Mouse (Mus musculus) liver, adult (tissue): ENCODE data around the gene Tmem169.

Source experiments
- GATA4 ChIP-seq: IDR thresholded peaks from 2 replicates; pipeline ENCODE4 v1.6.1; 2014; ENCODE audit warnings: mild to moderate bottlenecking, low read length; ENCODE audit not compliant: insufficient replicate concordance

The Tmem169 gene

DNA sequence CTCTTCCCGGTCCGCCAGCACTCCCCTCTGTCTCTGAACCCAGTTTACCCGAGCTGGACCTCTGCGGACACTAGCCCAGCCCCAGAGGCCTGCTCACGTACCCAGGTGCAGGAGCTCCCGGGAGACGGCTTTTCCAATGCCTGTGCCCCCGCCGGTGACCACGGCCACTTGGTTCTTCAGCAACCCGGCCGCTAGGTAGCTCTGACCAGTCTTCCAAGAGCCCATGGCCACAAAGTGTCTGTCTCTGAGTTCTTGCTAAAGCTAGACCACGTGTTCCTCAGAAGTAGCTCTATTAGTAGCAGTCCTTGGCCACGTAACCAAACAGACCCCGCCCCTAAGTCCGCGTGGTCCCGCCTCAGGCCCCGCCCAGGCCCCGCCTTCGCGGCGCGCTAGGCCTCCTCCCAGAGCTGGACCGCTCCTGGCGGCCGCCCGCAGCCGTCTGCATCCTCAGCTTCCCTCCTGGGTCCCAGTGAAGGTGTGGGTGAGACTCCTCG lies at the start of gene Tmem169, which contains the start of gene Pecr:
Gene Tmem169, plus strand, starts transcription at position 378 of the 494 bp plus-strand sequence.
Gene Pecr, minus strand, starts transcription at position 323 of the 494 bp plus-strand sequence.
- no peak for TF ChIP-seq GATA4

DNA sequence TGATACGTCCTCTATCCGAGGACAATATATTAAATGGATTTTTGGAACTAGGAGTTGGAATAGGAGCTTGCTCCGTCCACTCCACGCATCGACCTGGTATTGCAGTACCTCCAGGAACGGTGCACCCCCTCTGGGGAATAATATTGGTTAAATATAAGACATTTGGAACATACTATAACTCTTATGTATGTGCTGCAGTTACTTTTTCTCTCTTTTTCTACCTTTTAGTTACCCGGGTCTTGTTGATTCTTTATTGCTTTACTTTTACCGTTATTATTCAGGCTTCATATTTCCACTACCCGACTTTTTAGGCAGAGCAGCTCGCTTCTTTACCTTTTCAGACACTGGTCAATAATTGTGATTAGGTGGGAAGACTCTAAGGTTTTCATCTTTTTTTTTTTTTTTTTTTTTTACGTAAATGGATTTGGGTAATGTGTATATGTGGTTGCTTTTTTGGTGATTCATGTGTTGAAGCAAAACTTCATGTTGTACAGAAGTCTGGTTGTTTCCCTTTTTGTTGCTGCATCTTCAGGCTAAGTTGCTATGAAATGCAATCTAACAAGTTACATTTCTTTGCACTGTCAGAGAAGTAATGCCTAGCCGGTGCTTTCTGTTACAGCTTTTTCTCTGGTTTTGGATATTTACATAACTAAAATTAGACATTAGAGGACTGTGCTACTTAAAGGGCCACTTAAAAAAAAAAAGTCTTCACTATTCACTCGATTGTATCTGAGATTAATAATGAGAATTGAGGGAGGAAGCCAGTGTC lies 47.0 kb upstream of the Tmem169 start:
- no peak for TF ChIP-seq GATA4

DNA sequence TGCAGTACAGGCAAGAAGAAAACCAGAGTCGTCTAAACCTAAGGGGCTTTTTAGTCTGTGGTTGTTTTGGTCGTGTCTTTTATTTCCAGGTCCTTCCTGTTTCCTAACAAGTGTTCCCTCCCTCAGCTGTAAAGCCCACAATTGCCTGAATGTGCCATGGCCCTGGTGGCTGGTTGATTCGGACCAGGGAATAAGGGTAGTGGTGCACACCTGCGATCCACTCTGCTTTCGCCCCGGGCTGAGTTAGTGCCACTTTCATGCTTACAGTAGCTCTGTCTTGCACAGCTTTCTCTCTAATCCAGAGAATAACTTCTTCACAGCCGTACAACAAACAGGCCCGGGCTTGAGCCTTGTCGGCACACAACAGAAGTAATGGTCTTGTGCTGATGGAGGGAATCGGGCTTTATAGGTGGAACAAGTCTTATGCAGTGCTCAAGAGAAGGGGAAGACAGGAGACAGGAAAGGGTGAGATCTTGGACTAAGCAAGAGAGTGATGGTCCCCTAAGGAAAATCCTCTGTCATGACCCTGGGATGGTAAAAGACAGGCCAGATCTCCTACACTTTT lies 46.1 kb upstream of the Tmem169 start:
- no peak for TF ChIP-seq GATA4

DNA sequence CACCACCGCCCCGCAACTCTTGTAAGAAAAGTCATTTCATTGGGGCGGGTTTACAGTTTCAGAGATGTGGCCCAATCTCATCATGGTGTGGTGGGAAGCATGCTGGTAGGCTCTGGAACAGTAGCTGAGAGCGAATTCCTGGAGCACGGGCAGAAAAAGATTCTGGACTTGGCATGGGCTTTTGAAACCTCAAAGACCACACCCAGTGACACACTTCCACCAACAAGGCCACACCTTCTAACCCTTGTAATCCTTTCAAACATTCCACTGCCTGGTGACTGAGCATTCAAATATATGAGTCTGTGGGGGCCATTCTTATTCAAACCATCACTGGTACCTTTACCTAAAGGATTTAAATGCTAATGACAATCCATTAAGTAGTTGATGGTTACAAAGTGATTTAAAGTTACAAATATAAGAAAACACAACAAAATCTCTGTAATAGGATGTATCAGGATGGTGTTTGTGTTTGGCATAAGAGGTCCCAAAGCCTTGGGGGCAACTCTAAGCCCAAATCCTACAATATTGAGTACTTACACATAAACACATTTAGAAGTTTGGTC lies 41.5 kb upstream of the Tmem169 start:
- TF ChIP-seq GATA4: no peak

DNA sequence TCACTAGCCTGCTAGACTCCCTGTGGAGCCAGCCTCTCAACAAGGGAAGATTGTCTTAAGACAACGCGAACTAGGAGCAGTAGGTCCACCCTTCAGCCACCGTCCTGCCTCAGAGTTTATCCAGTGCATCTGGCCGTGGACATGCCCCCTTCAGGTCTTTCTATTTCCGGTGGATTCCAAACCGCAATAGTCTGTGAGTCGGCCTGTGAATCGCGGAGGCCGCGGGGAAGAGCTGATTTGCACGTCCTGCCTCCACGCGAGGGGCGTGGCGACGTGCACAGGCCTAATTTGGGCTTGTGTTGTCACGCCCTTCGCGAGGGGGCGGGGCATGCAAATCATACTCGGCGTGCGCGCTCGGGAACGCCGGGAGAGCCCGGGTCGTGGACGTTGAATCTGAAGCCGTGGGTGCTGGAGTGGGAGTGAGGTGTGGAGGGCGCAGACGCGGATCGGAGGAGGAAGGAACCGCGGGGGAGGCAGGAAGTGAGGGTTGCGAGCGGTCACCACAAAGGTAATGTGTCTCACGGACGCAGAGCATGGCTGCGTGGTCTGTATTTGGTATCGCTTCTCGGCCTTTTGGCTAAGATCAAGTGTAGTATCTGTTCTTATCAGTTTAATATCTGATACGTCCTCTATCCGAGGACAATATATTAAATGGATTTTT lies 40.4 kb upstream of the Tmem169 start:
- TF ChIP-seq GATA4: peak; percentile 36; the same call in 1 of the 2 replicates

DNA sequence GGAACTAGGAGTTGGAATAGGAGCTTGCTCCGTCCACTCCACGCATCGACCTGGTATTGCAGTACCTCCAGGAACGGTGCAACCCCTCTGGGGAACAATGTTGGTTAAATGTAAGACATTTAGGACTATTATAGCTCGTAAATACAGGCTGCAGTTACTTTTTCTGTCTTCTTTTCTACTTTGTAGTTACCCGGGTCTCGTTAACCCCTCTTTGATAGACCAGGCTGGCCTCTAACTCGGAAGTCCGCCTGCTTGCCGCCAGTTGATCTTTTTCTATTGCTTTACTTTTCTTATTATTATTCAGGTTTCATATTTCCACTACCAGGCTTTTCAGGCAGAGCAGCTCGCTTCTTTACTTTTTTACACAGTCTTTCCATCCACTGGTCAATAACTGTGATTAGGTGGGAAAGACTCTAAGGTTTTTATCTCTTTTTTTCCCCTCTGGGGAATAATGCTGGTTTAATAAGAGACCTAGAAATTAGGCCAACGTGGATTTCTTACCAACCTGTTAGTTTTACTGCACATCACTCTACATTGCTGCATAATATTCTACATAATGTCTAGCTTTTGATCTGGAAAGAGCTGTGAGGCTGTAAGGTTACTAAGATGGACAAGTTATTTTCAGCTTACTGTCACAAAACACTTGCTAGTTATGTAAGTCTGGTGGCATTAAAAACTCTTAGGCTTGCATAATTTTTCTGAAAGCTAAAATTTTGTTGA lies 39.7 kb upstream of the Tmem169 start:
- no peak for TF ChIP-seq GATA4

DNA sequence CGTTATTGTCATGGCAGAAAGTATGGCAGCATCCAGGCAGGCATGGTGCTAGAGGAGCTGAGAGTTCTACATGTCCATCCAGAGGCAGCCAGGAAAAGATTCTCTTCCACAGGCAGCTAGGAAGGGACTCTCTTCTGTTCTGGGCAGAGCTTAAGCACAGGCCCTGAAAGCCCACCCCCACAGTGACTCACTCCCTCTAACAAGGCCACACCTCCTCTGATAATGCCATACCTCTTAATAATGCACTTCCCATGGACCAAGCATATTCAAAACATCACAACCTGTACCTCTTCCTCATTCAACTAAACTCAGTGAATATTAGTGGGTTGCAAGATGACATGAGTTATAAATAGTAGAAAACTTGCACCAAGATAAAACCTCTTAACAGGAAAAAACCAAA lies 32.4 kb upstream of the Tmem169 start:
- TF ChIP-seq GATA4: no peak

DNA sequence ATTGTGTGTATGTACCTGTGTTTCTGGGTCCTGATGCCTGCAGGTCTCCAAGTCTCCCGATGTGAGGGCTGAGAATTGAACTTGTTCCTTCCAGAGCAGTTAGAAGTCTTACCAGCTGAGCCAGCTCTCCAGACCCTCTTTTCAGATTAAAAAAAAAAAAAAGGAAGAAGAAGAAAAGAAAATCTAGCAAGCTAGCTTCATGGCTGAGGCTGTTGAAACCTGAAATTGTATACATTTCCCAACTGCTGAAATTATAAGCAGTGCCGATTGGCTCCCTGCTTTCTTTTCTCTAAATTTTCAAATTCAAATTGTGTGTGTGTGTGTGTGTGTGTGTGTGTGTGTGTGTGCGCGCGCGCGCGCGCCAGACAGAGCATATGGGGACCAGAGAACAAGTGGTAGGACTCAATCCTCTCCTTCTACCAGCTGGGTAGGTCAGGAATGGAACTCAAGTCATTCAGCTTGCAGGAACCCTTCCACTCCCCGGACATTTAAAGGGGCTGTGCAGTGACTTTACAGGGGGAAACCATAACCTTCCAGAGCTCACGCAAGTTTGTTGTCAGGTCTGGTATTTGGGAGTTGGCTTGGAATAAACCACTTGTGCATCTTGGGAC lies 30.2 kb upstream of the Tmem169 start:
- no peak for TF ChIP-seq GATA4

DNA sequence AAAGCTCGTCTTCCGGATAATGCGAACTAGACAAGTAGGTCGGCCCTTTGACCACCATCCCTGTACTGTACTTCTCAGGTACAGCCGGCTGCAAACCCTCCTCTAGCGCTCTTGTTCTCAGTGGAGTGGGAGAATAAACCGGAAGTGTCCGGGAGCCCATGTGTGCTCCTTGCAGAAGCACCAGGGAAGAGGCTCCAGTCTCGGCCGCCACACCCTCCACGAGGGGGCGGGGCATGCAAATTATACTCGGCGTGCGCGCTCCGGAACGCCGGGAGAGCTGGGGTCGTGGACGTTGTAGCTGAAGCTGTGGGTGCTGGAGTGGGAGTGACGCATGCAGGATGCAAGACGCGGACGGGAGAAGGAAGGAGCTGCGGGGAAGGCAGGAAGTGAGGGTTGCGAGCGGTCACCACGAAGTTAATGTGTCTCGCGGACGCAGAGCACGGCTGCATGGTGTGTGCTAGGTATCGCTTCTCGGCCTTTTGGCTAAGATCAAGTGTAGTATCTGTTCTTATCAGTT lies 29.6 kb upstream of the Tmem169 start:
- TF ChIP-seq GATA4: no peak

DNA sequence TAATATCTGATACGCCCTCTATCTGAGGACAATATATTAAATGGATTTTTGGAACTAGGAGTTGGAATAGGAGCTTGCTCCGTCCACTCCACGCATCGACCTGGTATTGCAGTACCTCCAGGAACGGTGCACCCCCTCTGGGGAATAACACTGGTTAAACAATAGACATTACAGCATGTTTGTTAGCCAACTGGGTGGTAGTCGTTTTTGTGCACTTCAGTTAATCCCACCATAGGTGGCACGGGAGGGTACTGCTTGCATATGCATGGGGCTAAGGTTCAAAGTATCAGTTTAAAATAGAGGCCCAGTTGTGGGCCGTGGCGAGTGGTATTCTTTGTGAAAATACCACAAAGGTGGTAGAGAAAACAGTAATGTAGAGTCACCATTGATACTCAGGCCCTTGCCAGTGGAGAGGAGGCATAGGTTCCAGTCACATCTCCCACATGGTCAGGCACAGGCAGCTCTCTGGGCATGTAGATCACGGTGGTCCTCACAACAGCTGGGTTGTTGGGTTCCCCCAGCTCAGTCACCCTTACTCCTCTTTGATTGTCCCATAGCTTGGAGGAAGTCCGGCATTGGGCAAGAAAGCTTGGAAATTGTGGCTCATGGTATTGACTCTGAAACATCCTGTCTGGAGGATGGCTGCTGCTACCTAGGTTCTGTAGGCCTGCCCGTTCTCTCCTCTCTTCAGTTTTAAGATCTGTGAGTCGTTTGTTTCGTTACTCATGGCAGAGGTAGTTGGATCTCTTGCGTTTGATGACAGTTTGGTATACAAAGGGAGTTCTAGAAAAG lies 28.9 kb upstream of the Tmem169 start:
- TF ChIP-seq GATA4: no peak

DNA sequence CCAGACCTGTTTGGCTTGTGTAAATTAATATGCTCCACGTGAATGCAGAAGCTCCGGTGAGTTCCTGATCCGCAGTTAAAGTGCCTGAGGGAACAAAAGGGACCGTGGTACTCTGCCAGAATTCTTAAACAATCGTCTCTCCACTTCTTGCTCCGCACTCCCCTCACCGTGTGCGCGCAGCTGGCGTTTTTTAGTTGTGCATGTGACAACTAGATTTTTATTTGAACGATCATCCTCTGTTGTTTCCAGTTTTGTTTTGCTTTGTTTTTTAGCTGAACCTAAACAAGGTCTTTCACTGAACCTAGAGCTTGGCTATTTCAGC lies 28.4 kb upstream of the Tmem169 start:
- TF ChIP-seq GATA4: no peak

DNA sequence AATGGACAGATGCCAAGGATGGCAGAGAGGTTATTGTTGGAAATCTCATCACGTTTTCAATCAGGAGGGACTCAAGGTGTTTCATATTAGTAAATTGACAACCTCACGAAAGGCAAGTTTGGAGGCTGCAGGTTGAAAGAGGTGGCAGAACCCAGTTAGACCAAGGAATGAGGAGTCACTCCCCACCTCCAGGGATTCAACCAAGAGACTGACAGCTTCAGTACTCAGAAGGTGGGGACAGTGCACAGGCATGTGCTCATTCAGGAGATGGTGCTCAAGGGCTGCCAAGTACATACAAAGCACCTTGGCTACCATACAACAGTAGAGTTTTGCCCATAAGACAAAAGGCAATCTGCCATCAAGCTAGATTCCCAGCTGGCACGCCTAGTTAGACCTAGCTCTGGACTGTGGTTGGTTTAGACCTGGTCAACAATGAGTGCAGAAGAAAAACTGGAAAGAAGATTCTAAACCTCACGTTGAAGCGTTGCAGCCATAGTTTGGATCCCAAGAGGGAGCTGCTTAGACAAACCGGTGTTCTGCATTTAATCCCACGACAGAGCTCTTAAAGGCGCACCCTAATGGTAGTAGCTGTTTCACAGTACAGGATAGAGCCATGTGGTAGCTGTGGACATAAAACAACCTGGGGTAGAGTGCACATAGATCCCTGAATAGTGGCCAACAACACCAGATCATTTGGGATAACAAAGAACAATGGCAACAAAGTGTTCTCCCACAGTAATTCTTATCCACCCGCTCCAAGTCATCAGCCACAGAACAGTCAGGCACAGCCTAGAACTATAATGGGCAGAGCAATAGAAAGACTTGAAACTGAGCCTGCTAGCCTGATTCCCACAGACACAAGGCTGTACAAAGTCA lies 27.6 kb upstream of the Tmem169 start:
- TF ChIP-seq GATA4: no peak

DNA sequence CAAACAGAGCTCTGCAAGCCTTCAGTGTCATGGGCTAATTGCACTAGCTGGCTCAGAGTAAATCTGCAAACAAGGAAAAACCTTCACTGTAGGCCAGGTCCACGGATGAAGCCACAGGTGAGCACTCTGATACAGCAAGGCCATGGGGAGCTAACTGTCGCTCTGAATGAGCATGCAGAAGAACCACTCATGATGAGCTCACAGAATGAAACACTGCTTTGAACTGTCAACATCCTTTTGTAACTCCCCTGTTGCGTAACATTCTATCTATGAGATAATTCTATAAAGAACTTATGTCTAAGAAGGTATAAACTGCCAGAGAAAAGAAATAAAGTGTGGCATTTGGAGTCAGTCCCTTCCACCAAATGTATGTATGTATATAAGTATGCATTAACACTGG lies 21.1 kb upstream of the Tmem169 start:
- no peak for TF ChIP-seq GATA4

DNA sequence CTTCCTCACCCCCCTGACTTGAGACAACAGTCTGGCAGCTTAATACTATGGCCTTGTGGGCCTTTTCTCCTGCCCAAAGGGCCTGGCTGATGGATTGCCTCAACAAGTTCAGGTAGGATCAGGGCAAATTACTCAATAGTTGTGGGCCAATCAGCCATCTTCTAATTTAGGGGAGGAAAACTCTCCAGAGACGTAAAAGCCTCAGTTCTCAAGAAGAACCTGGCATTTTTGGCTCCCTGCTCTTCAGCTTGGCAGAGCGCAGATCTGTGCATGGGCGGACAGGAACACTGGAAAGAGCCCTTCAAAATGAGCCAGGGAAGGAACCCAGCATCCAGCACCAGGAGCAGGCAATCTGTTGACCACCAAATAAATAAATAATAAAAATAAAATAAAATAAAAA lies 6.1 kb upstream of the Tmem169 start:
- TF ChIP-seq GATA4: no peak
